Mouse (Mus musculus): ENCODE measurements around the gene Tmem120b.

- TF ChIP-seq GATA1 (IDR thresholded peaks at IDR 0.05; ENCODE audit: low read length) (no peak), TAL1 (IDR thresholded peaks at IDR 0.05; ENCODE audit: low read length) (no peak)
Observed at GRCm38 (mm10) chr5:123146357-123146756, 78.1 kb downstream of the Tmem120b start.
